Mouse (Mus musculus): ENCODE results near the gene Pbx4. TPM values are rescaled to one million over a fixed set of nuclear protein-coding genes. Genes with fewer than 3 reads are reported as not detected.

The Pbx4 gene
- total RNA-seq, 2 experiments from 2014 or later, result 0.39 TPM; not detected in 1

DNA sequence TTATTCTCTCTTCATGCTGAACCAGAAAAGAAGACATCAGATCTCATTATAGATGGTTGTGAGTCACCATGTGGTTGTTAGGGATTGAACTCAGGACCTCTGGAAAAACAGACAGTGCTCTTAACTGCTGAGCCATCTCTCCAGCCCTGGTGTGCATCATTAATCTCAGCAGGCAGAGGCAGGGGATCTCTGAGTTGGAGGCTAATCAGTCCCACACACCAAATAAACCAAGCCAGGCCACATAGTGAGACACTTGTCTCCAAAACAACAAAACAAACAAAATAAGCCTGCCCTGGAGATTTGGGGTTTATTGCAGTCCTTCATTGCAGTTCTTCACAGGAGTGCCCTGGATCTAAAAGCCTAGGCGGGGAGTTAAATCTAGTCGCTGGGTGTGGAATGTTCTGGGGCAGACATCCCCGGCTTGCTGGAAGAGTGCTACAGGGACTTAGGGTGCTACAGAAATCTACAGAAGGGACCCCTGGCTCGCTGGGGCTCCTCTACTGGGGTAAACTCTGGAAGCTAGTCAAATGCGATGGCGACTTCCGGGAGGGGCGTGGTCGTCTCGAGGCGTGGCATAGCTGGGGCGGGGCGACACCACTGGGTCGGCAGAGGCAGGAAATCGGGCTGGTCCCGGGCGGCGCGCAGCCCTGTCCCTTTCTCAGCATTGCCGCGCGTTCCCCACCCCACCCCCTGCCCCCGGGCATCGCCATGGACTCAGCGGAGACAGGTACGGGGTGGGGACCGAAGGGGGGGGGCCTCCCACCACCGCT lies 24.0 kb upstream of the Pbx4 start, which contains the start of gene Gmip:
Gene Gmip (plus strand): TSS at position 586 of the 770 bp plus-strand sequence.
- intact Hi-C loops (cut with DNase I), result no loop called here
- peak; percentile 66 for DNase-seq (ENCODE audit: low spot score)

DNA sequence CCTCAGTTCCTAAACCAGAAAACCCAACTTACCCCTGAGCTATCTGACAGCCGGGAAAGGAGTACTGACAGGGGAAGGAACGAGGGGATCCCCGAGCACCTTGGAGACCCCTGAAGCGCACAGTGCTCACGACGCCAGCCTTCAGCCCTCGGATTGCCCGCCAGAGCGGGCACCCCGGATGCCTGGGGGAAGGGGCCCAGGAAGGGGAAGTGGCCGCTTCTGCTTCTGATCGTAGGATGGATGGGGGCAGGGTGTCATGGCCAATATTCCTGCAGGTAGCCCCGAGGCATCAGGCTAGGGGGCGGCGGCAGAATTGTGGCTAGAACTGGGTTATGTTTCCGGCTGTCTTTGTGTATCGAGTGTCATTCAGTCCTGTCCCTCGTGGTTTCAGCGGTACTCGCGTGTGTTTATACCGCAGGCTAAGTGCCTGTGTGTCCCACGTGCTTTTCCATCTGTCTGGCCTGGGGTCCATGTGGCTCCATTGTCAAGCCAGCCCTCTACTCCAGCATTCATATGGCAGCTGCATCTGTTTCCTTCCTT lies 23.4 kb upstream of the Pbx4 start:
- DNase-seq (ENCODE audit: low spot score), result no peak
- intact Hi-C loops (cut with DNase I), result no loop called here

DNA sequence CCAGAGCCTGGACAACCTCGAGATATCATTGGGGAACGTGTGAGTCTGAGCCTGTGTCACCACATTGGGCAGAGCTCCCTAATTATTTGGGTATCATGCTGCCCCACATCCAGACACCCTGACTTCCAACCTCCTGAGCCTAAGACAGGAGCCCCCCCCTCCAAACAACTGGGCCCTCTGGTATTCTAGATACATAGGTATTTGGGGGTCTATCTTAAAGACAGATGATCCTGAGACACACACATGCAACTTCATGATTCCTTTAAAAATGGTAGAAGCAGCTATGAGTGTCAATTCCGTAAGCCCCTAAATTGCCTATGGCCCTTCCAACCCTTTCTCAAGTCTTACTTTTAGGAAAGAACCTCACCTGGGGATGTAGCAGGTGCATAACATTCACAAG lies 22.5 kb upstream of the Pbx4 start:
- intact Hi-C loops (cut with DNase I), result no loop called here

GRCm38 (mm10) chr8:69814881-69815280 lies 17.4 kb upstream of the Pbx4 start:
- no peak for DNase-seq (ENCODE audit: low spot score)

More for the DNA sequence above, 22.5 kb upstream of the Pbx4 start:
- DNase-seq (ENCODE audit: low spot score), result no peak

GRCm38 (mm10) chr8:69815396-69815795 lies 16.9 kb upstream of the Pbx4 start:
- no peak for DNase-seq (ENCODE audit: low spot score)
- intact Hi-C loops (cut with DNase I), result no loop called here

More at GRCm38 (mm10) chr8:69814881-69815280, 17.4 kb upstream of the Pbx4 start:
- intact Hi-C loops (cut with DNase I), result no loop called here

GRCm38 (mm10) chr8:69820466-69820865 lies 11.8 kb upstream of the Pbx4 start:
- DNase-seq (ENCODE audit: low spot score), result no peak
- intact Hi-C loops (cut with DNase I), result no loop called here

DNA sequence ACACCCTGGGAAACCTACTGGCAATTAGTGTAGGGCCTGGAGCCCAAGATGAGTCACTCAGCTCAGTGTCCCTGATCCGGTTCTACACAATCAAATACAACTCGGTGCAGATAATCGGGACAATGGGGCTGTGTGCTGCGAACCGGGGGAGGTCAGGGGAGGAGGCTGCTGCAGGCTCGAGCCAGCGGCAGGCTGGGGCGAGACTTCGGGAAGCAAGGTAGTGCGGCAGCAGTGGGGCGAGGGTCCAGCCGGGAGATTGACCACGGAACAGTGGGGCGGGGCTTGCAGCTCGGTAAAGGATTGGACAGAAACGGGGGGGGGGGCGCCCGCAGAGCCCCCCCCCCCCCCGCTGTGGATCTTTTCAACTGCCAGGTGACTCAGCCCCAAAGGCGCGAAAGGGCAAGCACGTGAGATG lies 10.3 kb upstream of the Pbx4 start:
- intact Hi-C loops (cut with DNase I), result no loop called here
- no peak for DNase-seq (ENCODE audit: low spot score)

- intact Hi-C loops (cut with DNase I), result no loop called here
- no peak for DNase-seq (ENCODE audit: low spot score)
These were observed 9.7 kb upstream of the Pbx4 start, which contains the start of gene Lpar2 for GRCm38 (mm10) chr8:69822386-69823191. TSS of gene Lpar2 (plus strand) at chr8:69822429.

DNA sequence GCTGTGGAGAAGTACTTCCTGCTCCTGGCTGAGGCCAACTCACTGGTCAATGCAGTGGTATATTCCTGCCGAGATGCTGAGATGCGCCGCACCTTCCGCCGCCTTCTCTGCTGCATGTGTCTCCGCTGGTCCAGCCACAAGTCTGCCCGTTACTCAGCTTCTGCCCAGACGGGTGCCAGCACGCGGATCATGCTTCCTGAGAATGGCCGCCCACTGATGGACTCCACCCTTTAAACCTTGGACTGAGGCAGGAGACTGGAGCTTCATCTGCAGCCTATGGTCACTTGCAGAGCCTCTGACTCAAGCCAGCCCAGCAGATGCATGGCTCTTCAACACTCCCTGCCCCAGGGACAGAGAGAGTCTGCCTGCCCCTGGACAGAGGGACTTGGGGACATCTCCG lies 5.9 kb upstream of the Pbx4 start:
- intact Hi-C loops (cut with DNase I), result no loop called here
- no peak for DNase-seq (ENCODE audit: low spot score)

GRCm38 (mm10) chr8:69837057-69837682 lies 4.9 kb downstream of the Pbx4 start:
- intact Hi-C loops (cut with DNase I), result no loop called here
- DNase-seq (ENCODE audit: low spot score), result no peak

GRCm38 (mm10) chr8:69847167-69848065 lies 15.1 kb downstream of the Pbx4 start:
- no peak for DNase-seq (ENCODE audit: low spot score)
- intact Hi-C loops (cut with DNase I), result no loop called here

DNA sequence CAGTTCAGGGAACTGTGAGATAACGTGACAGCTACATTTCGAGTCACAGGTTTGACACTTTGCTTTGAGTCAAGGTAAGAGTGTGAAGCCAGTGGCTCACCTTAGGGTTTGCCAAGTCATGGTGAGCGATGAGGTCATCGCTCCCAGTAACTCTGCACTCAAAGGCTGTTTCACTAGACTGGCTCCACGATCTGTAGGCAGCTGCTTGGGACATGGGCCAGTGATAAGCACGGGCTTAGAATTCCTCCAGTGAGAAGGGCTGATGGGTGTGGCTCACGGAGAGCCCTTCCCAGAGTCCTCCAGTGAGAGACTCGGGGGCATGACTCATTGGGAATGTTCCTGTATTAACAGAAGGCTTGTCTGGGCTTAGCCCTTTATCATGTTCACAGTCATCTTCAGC lies 16.7 kb downstream of the Pbx4 start:
- intact Hi-C loops (cut with DNase I), result no loop called here
- DNase-seq (ENCODE audit: low spot score), result peak; percentile 32

DNA sequence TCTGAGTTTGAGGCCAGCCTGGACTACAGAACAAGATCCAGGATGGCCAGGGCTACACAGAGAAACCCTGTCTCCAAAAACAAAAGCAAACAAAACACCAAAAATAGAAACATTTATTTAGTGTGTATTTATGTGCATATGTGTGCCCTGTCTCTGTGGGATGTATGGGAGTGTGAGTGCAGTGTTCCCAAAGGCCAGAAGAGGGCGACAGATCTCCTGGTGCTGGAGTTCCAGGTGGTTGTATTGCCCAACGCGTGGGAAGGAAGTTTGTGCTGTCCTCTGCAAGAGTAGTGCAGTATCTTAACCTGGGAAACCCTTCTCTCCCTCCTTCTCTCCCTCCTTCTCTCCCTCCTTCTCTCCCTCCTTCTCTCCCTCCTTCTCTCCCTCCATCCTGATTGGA lies 17.6 kb downstream of the Pbx4 start:
- no peak for DNase-seq (ENCODE audit: low spot score)
- intact Hi-C loops (cut with DNase I), result no loop called here

GRCm38 (mm10) chr8:69850926-69851506 lies 18.7 kb downstream of the Pbx4 start:
- no peak for DNase-seq (ENCODE audit: low spot score)
- intact Hi-C loops (cut with DNase I), result no loop called here

- intact Hi-C loops (cut with DNase I), result no loop called here
- no peak for DNase-seq (ENCODE audit: low spot score)
These were observed 21.6 kb downstream of the Pbx4 start for GRCm38 (mm10) chr8:69853869-69854268.

GRCm38 (mm10) chr8:69860807-69861206 lies 28.5 kb downstream of the Pbx4 start:
- intact Hi-C loops (cut with DNase I), result no loop called here
- no peak for DNase-seq (ENCODE audit: low spot score)

GRCm38 (mm10) chr8:69861251-69861650 lies 29.0 kb downstream of the Pbx4 start:
- no peak for DNase-seq (ENCODE audit: low spot score)
- intact Hi-C loops (cut with DNase I), result no loop called here

DNA sequence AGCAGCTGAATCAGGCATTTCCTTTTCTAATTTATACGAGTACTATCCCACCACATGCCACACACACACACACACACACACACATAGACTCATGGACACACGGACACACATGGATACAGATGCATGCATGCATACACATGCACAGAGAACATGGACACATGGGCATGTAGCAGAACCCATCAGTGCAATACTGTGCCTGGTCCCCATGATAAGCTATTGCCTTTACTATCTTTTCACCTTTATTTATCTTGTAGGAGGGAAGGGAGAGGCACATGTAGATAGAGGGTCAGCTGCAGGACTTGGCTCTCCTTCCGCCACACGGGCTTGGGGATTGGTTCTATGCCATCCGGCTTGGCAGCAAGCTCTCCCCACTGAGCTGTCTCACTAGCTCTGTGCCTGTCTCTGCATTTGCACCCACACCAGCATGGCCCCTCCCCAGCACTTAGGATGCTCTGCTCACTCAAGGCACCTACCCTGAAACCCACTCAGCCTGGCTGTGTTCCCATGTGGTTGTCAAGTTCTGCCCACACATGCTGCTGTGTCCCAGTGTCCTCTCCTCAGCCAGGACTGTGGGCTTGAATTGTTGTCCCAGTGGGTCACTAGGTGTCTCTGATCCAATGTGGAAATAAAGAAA lies 31.2 kb downstream of the Pbx4 start:
- intact Hi-C loops (cut with DNase I), result no loop called here
- no peak for DNase-seq (ENCODE audit: low spot score)

- no peak for DNase-seq (ENCODE audit: low spot score)
- intact Hi-C loops (cut with DNase I), result no loop called here
These were observed 31.9 kb downstream of the Pbx4 start for GRCm38 (mm10) chr8:69864180-69864579.
